In the genomic region with DNA sequence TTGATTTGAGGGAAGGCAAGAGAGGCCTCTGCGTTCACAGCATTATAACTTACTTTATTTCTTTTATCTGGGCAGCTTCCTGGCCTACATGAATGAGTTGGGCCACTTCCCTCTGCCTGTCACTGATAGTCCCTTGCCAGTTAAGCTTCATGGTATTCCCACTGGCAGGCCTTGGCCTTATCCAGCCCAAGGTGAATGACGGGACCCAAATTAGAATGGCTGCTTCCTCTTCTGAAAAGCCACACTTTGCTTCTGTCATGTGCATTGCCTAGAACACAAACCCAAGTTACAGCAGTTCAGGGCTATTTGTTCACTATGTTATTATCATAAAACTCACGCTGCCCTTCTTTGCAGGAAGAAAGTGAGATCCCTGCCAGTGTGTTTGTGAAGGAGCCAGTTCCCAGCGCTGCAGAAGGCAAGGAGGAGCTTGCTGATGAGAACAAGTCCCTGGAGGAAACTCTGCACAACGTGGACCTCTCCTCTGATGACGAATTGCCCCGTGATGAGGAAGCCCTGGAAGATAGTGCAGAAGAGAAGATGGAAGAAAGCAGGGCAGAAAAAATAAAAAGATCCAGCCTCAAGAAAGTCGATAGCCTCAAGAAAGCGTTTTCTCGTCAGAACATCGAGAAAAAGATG, we compare ENCODE assay signal across 18 mouse cellular contexts. TPM values are rescaled to one million over a fixed set of nuclear protein-coding genes. Genes with fewer than 3 reads are reported as not detected.
DNase-seq lines count a peak whose midpoint lies in the region; ATAC-seq lines count a peak whose summit lies in the region.
"Had no signal": no experiment of that assay in that cellular context is flagged by ENCODE, and none has a peak within 500 bp of the region (broad histone marks: within the 10 kb centered on the region; RNA-seq: fewer than 3 reads in every experiment).

No protein-coding gene starts in this region.

- peaks cover 0 to 8% of the 10 kb centered on the region in 2 experiments; a peak in 2 of 4 replicates for H3K4me1 ChIP-seq in heart, embryonic 14.5 days (ENCODE audit: control insufficient read depth in 2 of 2, insufficient read depth in 2 of 2, low read length in 2 of 2)
- no peaks in the 10 kb centered on the region for H3K4me1 ChIP-seq in liver, embryonic 11.5 days (replicated peaks; ENCODE audit: control insufficient read depth, insufficient read depth, low read length)
- H3K4me1 ChIP-seq: hindbrain, embryonic 12.5 days; midbrain, embryonic 13.5 days had no signal

- ATAC-seq in heart, embryonic 14.5 days (ENCODE audit: insufficient number of reproducible peaks, insufficient read depth, low FRiP score, low read depth): peak; percentile 75
- ATAC-seq in liver, embryonic 11.5 days (replicated peaks; ENCODE audit: low FRiP score): peak; percentile 70
- ATAC-seq: activated CD4-positive, CD25-positive, alpha-beta regulatory T cell, adult 4 months; intestine, embryonic 16.5 days; midbrain, embryonic 13.5 days had no signal

- H3K4me2 ChIP-seq in heart, embryonic 14.5 days (ENCODE audit: low read length): no peak overlapping the region
- H3K4me2 ChIP-seq in liver, embryonic 11.5 days: no peak overlapping the region
- H3K4me2 ChIP-seq: hindbrain, embryonic 12.5 days; midbrain, embryonic 13.5 days had no signal

- peak overlapping the region in 1 of 2 experiments; percentile 27; a peak in 2 of 4 replicates for H3K27ac ChIP-seq in heart, embryonic 14.5 days (replicated peaks in 1 of 2; ENCODE audit: control insufficient read depth in 1 of 2, insufficient read depth in 1 of 2, low read depth in 2 of 2, low read length in 2 of 2)
- H3K27ac ChIP-seq in liver, embryonic 11.5 days (ENCODE audit: low read depth, low read length): no peak overlapping the region
- H3K27ac ChIP-seq: hindbrain, embryonic 12.5 days; midbrain, embryonic 13.5 days had no signal

- peak; percentile 13 to 59 for DNase-seq in adrenal gland, adult (ENCODE audit: inconsistent age in 2 of 2, low spot score in 1 of 2)
- no peak for DNase-seq in adrenal gland, adult 18-20 months (ENCODE audit: low spot score in 2 of 2)
- DNase-seq in adrenal gland, postnatal 10 days: peak; percentile 29
- no peak for DNase-seq in liver, embryonic 11.5 days (ENCODE audit: low spot score)
- DNase-seq in layer of hippocampus, adult 9-11 months: no peak
- DNase-seq in lung, postnatal 10 days: no peak
- DNase-seq in urinary bladder, postnatal 4 days (ENCODE audit: low spot score in 2 of 2): no peak
- DNase-seq: cerebellum, postnatal 14 days; kidney, postnatal 36 days; left cerebral cortex, postnatal 4 days; right cerebral cortex, postnatal 4 days; thymus, postnatal 25 days had no signal

- H3K27me3 ChIP-seq in heart, embryonic 14.5 days (ENCODE audit: control insufficient read depth, insufficient read depth, low read length): no peaks in the 10 kb centered on the region
- H3K27me3 ChIP-seq in liver, embryonic 11.5 days (replicated peaks; ENCODE audit: control insufficient read depth, insufficient read depth, low read length): no peaks in the 10 kb centered on the region
- H3K27me3 ChIP-seq: CH12.LX; hindbrain, embryonic 12.5 days; midbrain, embryonic 13.5 days had no signal

- 58% methylated on average over 11 of the region's 11 CpGs for WGBS in heart, embryonic 14.5 days
- WGBS in liver, embryonic 11.5 days: 54% methylated on average over 11 of the region's 11 CpGs

- H3K4me3 ChIP-seq in heart, embryonic 14.5 days (ENCODE audit: control insufficient read depth in 1 of 2, insufficient read depth in 1 of 2, low read depth in 1 of 2, low read length in 2 of 2): no peak overlapping the region
- no peak overlapping the region for H3K4me3 ChIP-seq in liver, embryonic 11.5 days (ENCODE audit: low read depth, low read length)
- H3K4me3 ChIP-seq: hindbrain, embryonic 12.5 days; midbrain, embryonic 13.5 days had no signal

- peaks cover 68% of the 10 kb centered on the region for H3K36me3 ChIP-seq in heart, embryonic 14.5 days (ENCODE audit: control insufficient read depth, insufficient read depth, low read length)
- H3K36me3 ChIP-seq in liver, embryonic 11.5 days (ENCODE audit: control insufficient read depth, insufficient read depth, low read length): no peaks in the 10 kb centered on the region
- H3K36me3 ChIP-seq: hindbrain, embryonic 12.5 days; midbrain, embryonic 13.5 days had no signal

- H3K9me3 ChIP-seq in heart, embryonic 14.5 days (ENCODE audit: control insufficient read depth, low read length): no peaks in the 10 kb centered on the region
- H3K9me3 ChIP-seq in liver, embryonic 11.5 days (ENCODE audit: control insufficient read depth, low read length): no peaks in the 10 kb centered on the region
- H3K9me3 ChIP-seq: hindbrain, embryonic 12.5 days; midbrain, embryonic 13.5 days had no signal

- H3K9ac ChIP-seq in heart, embryonic 14.5 days (ENCODE audit: low read length): no peak overlapping the region
- H3K9ac ChIP-seq in liver, embryonic 11.5 days (ENCODE audit: low read depth, low read length): no peak overlapping the region
- H3K9ac ChIP-seq: hindbrain, embryonic 12.5 days; midbrain, embryonic 13.5 days had no signal

RNA-seq across cellular contexts. Expression of a gene that starts 11.5 kb away (rescaled TPM):
- 10 to 100 TPM; 49.2 to 98.0 TPM for total RNA-seq in adrenal gland, adult 18-20 months (2021)
- total RNA-seq in adrenal gland, postnatal 10 days (2021): 100 to 1,000 TPM; 134 TPM
- 216 and 221 TPM in 2 replicates for polyA plus RNA-seq in heart, embryonic 14.5 days (2014; fragmentation: Nextera tagmentation; extraction: Ambion mirVana)
- 31.1 and 34.5 TPM in 2 replicates for polyA plus RNA-seq in liver, embryonic 11.5 days (2014; fragmentation: Nextera tagmentation; extraction: Ambion mirVana)
- total RNA-seq: CH12.LX had no signal
- polyA plus RNA-seq: activated CD4-positive, CD25-positive, alpha-beta regulatory T cell, adult 4 months had no signal

Comparison
In these comparisons a context has a peak if more than half of its experiments do, and no peak if none do; other contexts are left out.
1. DNase-seq: peak in adrenal gland, adult (2 of 2) and adrenal gland, postnatal 10 days (single experiment); none in adrenal gland, adult 18-20 months (0 of 2), liver, embryonic 11.5 days (single experiment), layer of hippocampus, adult 9-11 months (single experiment), lung, postnatal 10 days (single experiment) and urinary bladder, postnatal 4 days (0 of 2).